Mouse (Mus musculus) lung, postnatal 25 days (tissue): ENCODE results near the gene Rcor1.

Experiments
- DNase-seq: peaks from one replicate; pipeline ENCODE4 v3.0.0; 2022; ENCODE audit warnings: low spot score

Gene Rcor1

DNA sequence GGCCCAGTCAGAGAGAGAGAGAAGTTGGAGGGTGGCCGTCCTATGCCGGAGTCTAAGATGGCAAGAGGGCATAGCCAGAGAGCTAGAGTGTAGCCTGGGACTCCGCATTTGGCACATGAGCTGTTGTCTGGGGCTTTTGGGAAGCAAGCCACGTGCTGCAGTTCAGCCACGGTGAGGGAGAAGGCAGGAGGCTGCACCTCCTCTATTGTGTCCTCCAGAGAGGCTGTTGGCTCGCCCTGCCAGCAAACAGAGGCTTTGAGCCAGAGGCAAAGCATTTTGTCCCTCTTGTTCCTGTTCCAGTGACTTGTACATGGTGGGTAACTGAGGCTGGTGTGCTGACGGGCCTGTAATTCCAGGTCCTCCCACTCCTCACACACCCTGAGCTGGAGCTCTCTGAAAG is 95.0 kb downstream of the Rcor1 start:
- DNase-seq, result no peak

DNA sequence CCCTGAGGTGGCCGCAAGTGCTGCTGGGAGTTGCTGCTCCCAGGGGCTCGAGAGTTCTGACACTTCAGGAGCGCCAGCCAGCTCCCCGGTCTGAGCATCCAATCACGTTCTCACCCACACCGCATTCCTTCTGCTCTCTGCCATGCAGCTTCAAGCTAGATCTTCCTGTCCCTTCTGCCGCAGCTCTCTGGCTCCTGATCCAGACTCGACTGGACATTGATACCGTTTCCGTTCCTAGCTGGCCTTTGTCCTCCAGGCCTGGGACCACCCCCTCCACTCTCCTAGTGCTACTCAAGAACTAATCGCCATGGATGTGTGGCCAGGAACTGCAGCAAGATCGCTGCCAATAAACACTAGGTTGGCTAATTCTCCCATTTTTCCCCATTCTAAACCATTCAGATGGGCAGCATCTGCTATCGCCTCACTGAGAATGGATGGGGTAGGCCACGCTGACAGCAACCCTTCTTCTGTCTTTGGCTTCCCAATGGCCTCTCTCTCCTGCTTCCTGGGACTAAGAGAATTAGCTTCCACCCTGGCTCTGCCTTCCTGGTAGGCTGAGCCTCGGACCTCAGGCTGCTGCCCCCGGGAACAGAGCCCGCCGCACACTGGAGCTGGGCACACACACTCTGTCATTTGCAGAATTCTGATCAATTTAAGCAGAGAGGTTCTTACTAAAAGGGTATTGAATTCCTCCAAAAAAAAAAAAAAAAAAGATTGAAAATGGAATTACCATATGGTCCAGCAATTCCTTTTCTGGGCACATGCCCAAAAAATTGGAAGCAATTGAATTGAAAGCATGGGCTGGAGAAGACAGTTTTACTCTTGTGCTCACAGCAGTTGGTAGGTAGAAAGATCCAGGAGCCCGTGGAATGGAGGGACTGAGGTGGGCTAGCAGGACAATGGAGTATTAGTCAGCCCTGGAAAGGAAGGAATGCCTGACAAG is 95.9 kb downstream of the Rcor1 start:
- DNase-seq, result peak; percentile 27

DNA sequence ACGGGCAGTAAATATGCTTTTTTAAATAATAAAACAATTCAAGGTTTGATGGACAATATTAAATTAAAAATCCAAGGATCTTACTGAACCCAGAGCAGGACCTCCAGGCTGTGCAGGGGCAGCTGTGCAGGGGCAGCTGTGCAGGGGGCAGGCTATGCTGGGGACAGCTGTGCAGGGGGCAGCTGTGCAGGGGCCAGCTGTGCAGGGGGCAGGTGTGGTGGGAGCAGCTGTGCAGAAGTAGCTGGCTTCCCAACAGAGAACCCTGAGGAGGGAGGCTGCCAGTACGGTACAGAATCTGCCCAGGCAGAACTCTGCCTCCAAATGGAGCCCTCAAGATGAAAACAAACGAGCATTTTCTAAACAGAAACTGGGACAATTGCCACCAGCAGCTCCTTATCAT is 96.8 kb downstream of the Rcor1 start:
- no peak for DNase-seq

- DNase-seq, result no peak
Measured at GRCm38 (mm10) chr12:111137079-111137478, 97.9 kb downstream of the Rcor1 start.

DNA sequence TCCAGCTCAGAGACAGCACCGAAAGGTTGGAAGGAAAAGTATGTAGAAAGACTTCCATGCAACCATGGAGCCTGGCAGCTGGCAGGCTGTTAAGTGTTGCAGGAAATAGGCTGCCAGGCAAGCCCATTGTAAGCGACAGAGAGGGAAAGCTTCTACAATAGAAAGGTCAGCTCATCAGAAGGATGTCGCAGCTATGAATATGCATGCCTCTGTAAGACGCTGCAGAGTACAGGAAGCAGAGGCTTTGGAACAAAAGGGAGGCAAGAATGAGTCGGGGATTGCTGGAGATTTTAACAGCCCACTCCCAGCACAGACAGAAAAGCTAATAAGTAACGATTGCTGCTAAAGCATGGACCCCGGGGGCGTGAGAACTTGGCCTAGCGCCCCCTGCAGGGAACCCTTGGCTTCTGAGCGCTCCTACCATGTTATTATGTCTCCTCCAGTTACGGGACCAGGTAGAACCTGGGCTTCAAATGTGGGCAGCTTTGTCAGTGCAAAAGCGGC is 103.9 kb downstream of the Rcor1 start:
- DNase-seq, result no peak

GRCm38 (mm10) chr12:111143509-111144063 is 104.4 kb downstream of the Rcor1 start:
- no peak for DNase-seq

GRCm38 (mm10) chr12:111144598-111144997 is 105.4 kb downstream of the Rcor1 start:
- no peak for DNase-seq

- DNase-seq, result no peak
Measured at GRCm38 (mm10) chr12:111145269-111145668, 106.1 kb downstream of the Rcor1 start.

GRCm38 (mm10) chr12:111149495-111150235 is 110.5 kb downstream of the Rcor1 start:
- no peak for DNase-seq

- DNase-seq, result no peak
Measured at GRCm38 (mm10) chr12:111150236-111150596, 111.1 kb downstream of the Rcor1 start.

DNA sequence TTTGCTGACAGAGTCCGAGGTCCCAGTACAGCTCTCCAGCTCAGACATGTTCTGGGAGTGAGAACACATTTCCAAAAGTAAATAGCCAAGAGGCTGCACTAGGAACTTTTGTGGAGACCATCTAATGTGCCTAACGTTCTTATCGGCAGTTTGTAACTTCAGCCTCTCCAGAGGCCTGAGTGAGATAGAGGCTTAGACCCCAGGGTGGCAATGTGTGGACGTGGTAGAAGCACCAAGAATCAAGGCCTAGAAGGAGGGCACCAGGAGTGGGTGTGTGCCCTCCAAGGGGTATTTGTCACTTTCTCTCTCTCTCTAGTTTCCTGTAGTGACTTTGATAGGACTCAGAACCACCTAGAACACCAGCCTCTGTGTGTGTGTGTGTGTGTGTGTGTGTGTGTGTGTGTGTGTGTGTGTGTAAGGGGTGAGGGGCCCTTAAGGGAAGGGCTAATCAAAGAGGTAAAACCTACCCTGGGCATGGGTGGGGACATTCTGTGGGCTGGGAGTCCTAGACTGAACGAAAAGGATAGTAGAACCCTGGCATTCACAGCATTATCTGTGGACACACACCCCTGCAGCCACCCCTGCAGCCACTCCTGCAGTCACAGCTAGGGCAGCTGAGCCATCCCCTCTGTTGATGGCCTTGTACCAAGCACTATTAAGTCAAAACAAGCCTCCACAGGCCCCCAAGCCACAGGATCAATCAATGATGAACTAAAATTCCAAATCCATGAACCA is 112.4 kb downstream of the Rcor1 start:
- DNase-seq, result no peak

DNA sequence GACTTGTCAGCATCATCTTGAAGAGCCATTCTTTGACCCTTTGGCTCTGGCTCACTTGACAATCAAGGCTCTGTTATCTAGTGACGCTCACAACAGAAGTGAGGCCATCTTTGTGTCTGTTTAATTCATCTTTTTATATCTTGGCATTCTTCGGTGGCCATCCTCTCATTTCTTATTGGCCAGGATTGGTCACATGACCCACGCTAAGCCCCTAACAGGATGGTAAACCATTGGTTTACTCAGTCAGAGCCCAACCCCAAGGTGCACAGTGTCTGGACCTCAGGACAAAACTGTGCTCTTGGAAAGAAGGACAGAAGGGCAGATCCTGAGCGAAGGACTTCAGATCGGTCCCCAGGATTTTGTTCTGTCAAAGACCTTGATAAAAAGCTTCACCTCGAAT is 113.4 kb downstream of the Rcor1 start:
- no peak for DNase-seq

DNA sequence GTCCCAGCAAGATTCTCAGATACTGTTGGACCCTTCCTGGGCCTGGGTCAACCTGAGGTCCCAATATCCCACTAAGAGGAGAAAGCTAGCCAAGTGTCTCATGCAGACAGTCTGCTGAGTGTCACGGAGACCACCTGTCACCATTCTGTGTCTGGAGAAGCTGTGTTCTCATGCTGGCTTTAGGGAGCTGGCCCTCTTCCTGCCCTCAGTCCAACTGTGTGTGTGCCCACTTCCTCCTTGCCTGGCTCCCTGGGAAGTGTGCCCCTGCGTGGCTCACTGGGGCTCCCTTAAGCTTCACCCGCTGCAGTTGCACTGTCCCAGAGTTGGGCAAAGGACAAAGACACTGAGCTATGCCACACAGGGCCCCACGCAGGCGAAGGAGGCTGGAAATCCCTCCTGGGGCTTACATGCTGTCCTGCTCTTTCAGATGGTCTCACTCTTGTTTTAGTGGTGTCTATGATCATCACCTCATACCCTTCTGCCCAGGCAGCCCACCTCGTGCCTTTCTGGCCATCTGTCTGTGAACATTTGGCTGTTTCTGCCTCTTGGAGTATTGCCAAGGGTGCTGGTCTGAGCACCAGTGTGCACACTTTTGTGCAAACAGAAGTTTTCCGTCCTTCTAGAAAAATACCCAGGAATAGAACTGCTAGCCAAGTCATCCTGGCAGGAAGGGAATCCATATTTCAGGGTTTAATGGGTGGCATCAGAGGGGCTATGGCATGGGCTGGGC is 114.0 kb downstream of the Rcor1 start:
- DNase-seq, result no peak

DNA sequence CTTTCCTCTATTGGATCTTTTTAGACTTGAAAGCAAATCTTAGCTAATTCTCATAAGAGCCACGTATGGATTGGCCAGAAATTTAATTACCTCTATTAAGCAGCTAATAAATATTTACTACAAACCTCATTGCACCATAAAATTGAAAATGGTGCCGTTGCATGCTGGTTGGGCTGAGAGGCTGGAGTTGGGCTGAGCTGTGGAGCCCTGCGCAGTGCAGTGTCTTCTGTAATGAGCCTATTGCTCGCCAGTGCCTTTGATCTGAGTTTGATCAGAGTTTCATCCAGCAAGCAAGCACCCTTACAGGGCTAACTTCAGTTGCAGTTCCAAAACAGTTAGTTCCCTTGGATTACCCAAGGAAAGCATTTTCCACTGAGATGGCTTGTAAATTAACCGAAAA is 114.8 kb downstream of the Rcor1 start:
- no peak for DNase-seq

DNA sequence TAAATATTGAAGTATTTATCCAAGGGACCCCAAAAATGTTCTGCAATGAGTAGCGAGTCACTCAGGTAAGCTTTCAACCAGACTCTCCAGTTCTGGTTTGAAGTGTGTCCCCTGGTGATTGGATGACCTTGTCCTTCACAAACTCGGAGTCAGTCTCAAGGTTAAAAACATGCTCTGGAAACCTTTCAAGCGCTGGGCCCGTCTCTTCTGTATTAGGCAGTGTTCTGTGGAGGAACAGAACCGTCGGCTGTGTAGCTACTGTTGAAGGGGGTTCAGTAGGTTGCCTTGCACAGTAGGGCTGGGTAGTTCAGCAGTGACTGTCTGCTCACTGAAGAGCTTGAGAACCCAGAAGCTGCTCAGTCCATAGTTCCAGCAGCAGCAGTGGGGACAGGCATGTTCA is 115.5 kb downstream of the Rcor1 start:
- no peak for DNase-seq

DNA sequence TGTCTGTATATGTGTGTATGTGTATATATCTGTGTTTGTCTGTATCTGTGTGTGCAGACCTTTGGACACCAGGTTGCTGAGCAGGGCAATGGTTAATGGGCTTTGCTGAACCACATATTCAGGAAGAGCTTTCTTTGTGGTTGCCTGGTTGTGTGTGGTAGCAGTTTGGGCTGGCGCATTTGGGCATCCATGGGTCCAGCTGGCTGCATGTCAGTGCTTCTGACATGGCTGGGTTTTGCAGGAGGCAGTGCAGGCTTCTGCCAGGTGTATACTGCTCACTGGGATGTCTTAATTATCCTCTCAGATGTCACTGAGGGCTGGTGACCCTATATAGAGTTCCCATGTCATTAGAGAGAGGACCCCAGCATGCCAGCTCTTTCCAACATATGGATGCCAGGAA is 116.6 kb downstream of the Rcor1 start:
- no peak for DNase-seq

- DNase-seq, result peak; percentile 78
Measured at GRCm38 (mm10) chr12:111159659-111160428, 120.7 kb downstream of the Rcor1 start.

DNA sequence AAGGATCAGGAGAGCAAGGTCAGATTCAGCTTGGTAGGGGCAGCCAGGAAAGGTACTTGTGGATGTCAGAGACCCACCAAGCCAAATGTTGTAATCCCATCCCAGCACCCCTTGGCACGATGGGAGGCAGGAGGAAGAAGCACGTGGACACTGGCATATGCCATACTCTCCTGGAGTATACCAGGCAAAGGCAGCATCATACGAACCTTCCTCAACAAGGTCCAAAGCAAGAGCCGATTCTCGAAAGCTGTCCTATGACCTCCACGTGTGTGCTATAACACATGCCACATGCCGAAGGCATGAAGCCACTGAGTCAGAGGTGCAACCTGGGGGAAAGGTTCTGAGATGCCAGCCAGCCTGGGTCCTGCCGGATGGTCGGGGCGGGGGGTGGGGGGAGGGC is 121.7 kb downstream of the Rcor1 start:
- DNase-seq, result no peak

- DNase-seq, result no peak
Measured at GRCm38 (mm10) chr12:111161943-111162311, 122.8 kb downstream of the Rcor1 start.

- peak; percentile 17 for DNase-seq
Measured at GRCm38 (mm10) chr12:111162312-111163061, 123.3 kb downstream of the Rcor1 start.
